Mouse (Mus musculus): ENCODE data around the gene 4930442H23Rik. TPM values are rescaled to one million over a fixed set of nuclear protein-coding genes. Genes with fewer than 3 reads are reported as not detected.
"Not testable (repeated sequence)": the region's sequence is repeated elsewhere in the genome, so short reads cannot be mapped to it uniquely, and the experiment has no call there.

Gene 4930442H23Rik
- total and polyA plus RNA-seq, 3 experiments, result not detected

DNA sequence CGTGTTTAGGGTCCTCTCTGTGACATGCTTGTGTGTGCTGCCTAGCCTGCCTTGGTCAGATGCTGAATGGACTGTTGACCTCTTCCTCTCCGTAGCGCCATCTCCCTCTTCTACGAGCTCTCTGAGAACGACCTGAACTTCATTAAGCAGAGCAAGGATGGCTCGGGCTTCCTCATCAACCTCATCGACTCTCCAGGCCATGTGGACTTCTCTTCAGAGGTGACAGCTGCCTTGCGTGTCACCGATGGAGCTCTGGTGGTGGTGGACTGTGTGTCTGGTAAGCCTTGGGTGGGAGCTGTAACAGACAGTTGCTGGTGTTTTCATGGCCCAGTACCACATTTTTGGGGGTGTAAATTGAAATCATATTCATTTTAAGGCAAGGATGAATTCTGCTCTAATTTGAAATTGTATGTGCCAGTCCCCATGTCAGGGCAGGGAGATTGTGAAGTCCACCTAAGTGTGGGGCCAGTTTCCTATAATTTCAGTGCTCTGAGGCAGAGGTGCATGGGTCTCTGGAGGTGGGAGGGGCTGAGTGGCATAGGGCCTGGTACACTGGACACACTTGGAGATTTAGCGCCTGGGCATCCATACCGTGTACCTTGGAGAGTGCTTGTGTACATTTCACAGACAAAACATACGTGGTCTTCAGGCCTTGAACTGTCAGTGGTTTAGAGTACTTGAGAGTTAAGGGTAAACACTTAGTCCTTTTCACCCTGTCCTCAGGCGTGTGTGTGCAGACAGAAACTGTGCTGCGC, 5.5 kb downstream of the 4930442H23Rik start:
- intact Hi-C loops (cut with DNase I), result loop anchor here (2.0 to 10.0 kb wide), 3 partner anchors 73 to 433 kb away; partner anchors contain the start of genes Ap3d1 and Map2k2
- no peaks in the 10 kb centered on the region for H3K27me3 ChIP-seq (ENCODE audit: control insufficient read depth, insufficient read depth, low read length)
- no peak for DNase-seq
- TF ChIP-seq EP300 (IDR thresholded peaks at IDR 0.05; ENCODE audit: insufficient read depth, low read depth, low read length) (no peak), CTCF (IDR thresholded peaks at IDR 0.05) (no peak), POLR2A (IDR thresholded peaks at IDR 0.05; ENCODE audit: insufficient read depth, low read depth, low read length) (no peak)
- H3K36me3 ChIP-seq (ENCODE audit: control insufficient read depth, insufficient read depth, low read length), result peaks cover 3% of the 10 kb centered on the region; the same call in 1 of the 2 replicates
- H3K79me2 ChIP-seq (replicated peaks; ENCODE audit: control insufficient read depth, insufficient read depth, low read length), result peaks cover 4% of the 10 kb centered on the region; the same call in 1 of the 2 replicates
- peak overlapping the region; percentile 68 for H3K4me3 ChIP-seq
- peak overlapping the region; percentile 85 for H3K9ac ChIP-seq (ENCODE audit: low read depth, low read length)
- 34% methylated on average over 14 of the region's 14 CpGs for WGBS
- no peak overlapping the region for H3K27ac ChIP-seq
- peaks cover 11% of the 10 kb centered on the region for H3K4me1 ChIP-seq (ENCODE audit: control insufficient read depth, insufficient read depth, low read length)

GRCm38 (mm10) chr10:81177491-81177925, 6.1 kb downstream of the 4930442H23Rik start:
- H3K27me3 ChIP-seq (ENCODE audit: control insufficient read depth, insufficient read depth, low read length), result no peaks in the 10 kb centered on the region
- H3K9ac ChIP-seq (ENCODE audit: low read depth, low read length), result peak overlapping the region; percentile 85
- H3K79me2 ChIP-seq (replicated peaks; ENCODE audit: control insufficient read depth, insufficient read depth, low read length), result peaks cover 4% of the 10 kb centered on the region; the same call in 1 of the 2 replicates
- peak overlapping the region; percentile 89 for H3K27ac ChIP-seq
- peak in 1 of 2 experiments; percentile 51 for DNase-seq
- H3K36me3 ChIP-seq (ENCODE audit: control insufficient read depth, insufficient read depth, low read length), result peaks cover 3% of the 10 kb centered on the region; the same call in 1 of the 2 replicates
- peaks cover 12% of the 10 kb centered on the region for H3K4me1 ChIP-seq (ENCODE audit: control insufficient read depth, insufficient read depth, low read length)
- TF ChIP-seq CTCF (IDR thresholded peaks at IDR 0.05) (no peak), POLR2A (IDR thresholded peaks at IDR 0.05; ENCODE audit: insufficient read depth, low read depth, low read length) (no peak), EP300 (IDR thresholded peaks at IDR 0.05; ENCODE audit: insufficient read depth, low read depth, low read length) (no peak)
- 3% methylated on average over 16 of the region's 16 CpGs for WGBS
- intact Hi-C loops (cut with DNase I), result loop anchor here (2.0 to 10.0 kb wide), 3 partner anchors 73 to 433 kb away; partner anchors contain the start of genes Ap3d1 and Map2k2
- peak overlapping the region; percentile 68 for H3K4me3 ChIP-seq

- peak; percentile 99 for DNase-seq
- H3K4me3 ChIP-seq, result peak within 1 kb of the TSS; percentile 68
Observed at GRCm38 (mm10) chr10:81176466-81177271, 7.0 kb downstream of the 4930442H23Rik start, which contains the start of gene Eef2. Gene Eef2 (plus strand): TSS chr10:81176631.

DNA sequence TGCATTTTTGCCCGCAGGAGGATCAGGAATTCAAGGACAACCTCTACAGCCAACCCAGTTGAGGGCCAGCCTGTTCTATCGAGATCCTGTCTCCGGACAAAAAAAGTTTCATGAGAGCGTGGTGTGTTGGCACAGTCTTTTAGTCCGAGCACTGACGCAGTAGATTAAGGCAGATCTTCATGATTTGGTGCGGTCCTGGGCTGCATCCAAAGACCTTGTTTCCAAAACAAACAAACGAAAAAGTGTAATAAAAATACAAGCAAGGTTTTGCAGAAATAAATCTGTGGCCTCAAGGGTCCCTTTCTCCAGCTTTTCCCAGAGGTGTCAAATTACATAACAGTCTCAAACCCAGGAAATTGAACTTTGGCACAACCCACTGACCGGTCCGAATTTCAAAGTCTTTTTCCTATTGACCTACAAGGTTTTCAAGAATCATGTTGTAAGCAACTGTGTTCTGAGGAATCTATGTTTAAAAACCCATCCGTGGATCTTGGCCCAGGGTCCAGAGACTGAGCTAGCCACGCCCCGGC, 7.6 kb downstream of the 4930442H23Rik start:
- Histone ChIP-seq H3K36me3 (ENCODE audit: control insufficient read depth, insufficient read depth, low read length) (peaks cover 3% of the 10 kb centered on the region; the same call in 1 of the 2 replicates), H3K4me1 (ENCODE audit: control insufficient read depth, insufficient read depth, low read length) (peaks cover 11% of the 10 kb centered on the region), H3K9ac (ENCODE audit: low read depth, low read length) (peak overlapping the region; percentile 20; the same call in 1 of the 2 replicates), H3K79me2 (replicated peaks; ENCODE audit: control insufficient read depth, insufficient read depth, low read length) (peaks cover 4% of the 10 kb centered on the region; the same call in 1 of the 2 replicates), H3K4me3 (peak overlapping the region; percentile 68), H3K27ac (peak overlapping the region; percentile 89), H3K27me3 (ENCODE audit: control insufficient read depth, insufficient read depth, low read length) (no peaks in the 10 kb centered on the region)
- peak in 1 of 2 experiments; percentile 62 for DNase-seq
- intact Hi-C loops (cut with DNase I), result loop anchor here (2.0 to 10.0 kb wide), 5 partner anchors 71 to 431 kb away; partner anchors contain the start of genes Ap3d1 and Map2k2
- WGBS, result 2% methylated on average over 13 of the region's 13 CpGs
- TF ChIP-seq EP300 (IDR thresholded peaks at IDR 0.05; ENCODE audit: insufficient read depth, low read depth, low read length) (no peak), POLR2A (IDR thresholded peaks at IDR 0.05; ENCODE audit: insufficient read depth, low read depth, low read length) (no peak), CTCF (IDR thresholded peaks at IDR 0.05) (no peak)

More at GRCm38 (mm10) chr10:81176466-81177271, 7.0 kb downstream of the 4930442H23Rik start, which contains the start of gene Eef2:
- under 1% methylated on average over 77 of the region's 77 CpGs for WGBS
- Histone ChIP-seq H3K27me3 (ENCODE audit: control insufficient read depth, insufficient read depth, low read length) (no peaks in the 10 kb centered on the region), H3K27ac (peak within 1 kb of the TSS; percentile 89), H3K36me3 (ENCODE audit: control insufficient read depth, insufficient read depth, low read length) (peaks cover 3% of the 10 kb centered on the region; the same call in 1 of the 2 replicates), H3K79me2 (replicated peaks; ENCODE audit: control insufficient read depth, insufficient read depth, low read length) (peaks cover 4% of the 10 kb centered on the region; the same call in 1 of the 2 replicates), H3K4me1 (ENCODE audit: control insufficient read depth, insufficient read depth, low read length) (peaks cover 11% of the 10 kb centered on the region), H3K9ac (ENCODE audit: low read depth, low read length) (peak within 1 kb of the TSS; percentile 85)
- intact Hi-C loops (cut with DNase I), result loop anchor here (2.0 to 10.0 kb wide), 3 partner anchors 72 to 432 kb away; partner anchors contain the start of genes Ap3d1 and Map2k2
- peak; percentile 100 for TF ChIP-seq POLR2A (IDR thresholded peaks at IDR 0.05; ENCODE audit: insufficient read depth, low read depth, low read length)
- peak; percentile 87; the same call in 1 of the 2 replicates for TF ChIP-seq EP300 (IDR thresholded peaks at IDR 0.05; ENCODE audit: insufficient read depth, low read depth, low read length)
- no peak for TF ChIP-seq CTCF (IDR thresholded peaks at IDR 0.05)

DNA sequence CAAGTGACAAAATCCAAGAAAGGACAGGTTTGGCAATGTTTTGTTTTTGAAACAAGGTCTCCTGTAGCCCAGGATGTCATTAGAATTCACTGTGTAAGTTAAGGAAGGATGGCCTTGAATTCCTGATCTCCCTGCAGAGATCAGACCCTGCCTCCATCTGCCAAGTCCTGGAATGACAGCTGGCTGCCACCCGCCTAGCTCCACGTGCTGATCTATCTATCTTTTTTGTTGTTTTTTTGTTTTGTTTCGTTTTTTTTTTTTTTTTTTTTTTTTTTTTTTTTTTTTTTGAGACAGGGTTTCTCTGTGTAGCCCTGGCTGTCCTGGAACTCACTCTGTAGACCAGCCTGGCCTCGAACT, 8.3 kb downstream of the 4930442H23Rik start:
- peaks cover 11% of the 10 kb centered on the region for H3K4me1 ChIP-seq (ENCODE audit: control insufficient read depth, insufficient read depth, low read length)
- not testable (repeated sequence) for H3K4me3 ChIP-seq; DNase-seq; H3K79me2 ChIP-seq (replicated peaks; ENCODE audit: control insufficient read depth, insufficient read depth, low read length); H3K36me3 ChIP-seq (ENCODE audit: control insufficient read depth, insufficient read depth, low read length); H3K9ac ChIP-seq (ENCODE audit: low read depth, low read length); H3K27me3 ChIP-seq (ENCODE audit: control insufficient read depth, insufficient read depth, low read length)
- H3K27ac ChIP-seq, result peak overlapping the region; percentile 89
- WGBS, result 2% methylated on average over 4 of the region's 4 CpGs
- intact Hi-C loops (cut with DNase I), result loop anchor here (2.0 to 10.0 kb wide), 4 partner anchors 89 to 431 kb away; partner anchors contain the start of gene Ap3d1
